Mouse (Mus musculus): ENCODE results near the gene Gm21885. TPM values are rescaled to one million over a fixed set of nuclear protein-coding genes. Genes with fewer than 3 reads are reported as not detected.
"Not testable (repeated sequence)": the region's sequence is repeated elsewhere in the genome, so short reads cannot be mapped to it uniquely, and the experiment has no call there.

Gene Gm21885
- polyA plus RNA-seq, 1 experiment from 2014 or later: 0.68 TPM

DNA sequence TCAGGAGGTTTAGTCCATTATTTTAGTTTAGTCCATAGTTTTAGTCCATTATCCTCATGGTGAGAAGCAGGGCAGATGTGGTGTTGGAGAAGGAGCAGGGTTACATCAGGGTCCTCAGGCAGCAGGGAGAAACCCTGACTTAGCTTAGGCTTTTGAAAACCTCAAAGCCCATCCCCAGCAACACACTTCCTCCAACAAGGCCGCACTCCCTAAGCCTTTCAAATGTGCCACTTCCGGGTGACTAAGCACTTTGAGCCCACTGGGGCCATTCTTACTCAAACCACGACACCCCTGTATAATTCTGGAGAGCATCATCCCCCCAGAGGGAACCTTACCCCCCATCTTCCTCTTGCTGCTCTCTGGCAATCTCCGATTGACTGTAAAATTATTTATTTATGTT lies 21.9 kb upstream of the Gm21885 start:
- Histone ChIP-seq H3K27me3 (ENCODE audit: control insufficient read depth, insufficient read depth, low read length) (no peaks in the 10 kb centered on the region), H3K9ac (ENCODE audit: low read length) (no peak overlapping the region), H3K4me3 (ENCODE audit: low read depth, low read length) (no peak overlapping the region), H3K27ac (ENCODE audit: low read depth, low read length) (no peak overlapping the region), H3K4me2 (ENCODE audit: low read depth, low read length, severe bottlenecking) (no peak overlapping the region), H3K9me3 (ENCODE audit: control insufficient read depth, low read length) (no peaks in the 10 kb centered on the region), H3K4me1 (replicated peaks; ENCODE audit: control insufficient read depth, insufficient read depth, low read length) (no peaks in the 10 kb centered on the region), H3K36me3 (ENCODE audit: control insufficient read depth, insufficient read depth, low read length) (no peaks in the 10 kb centered on the region)
- 43% methylated on average over 4 of the region's 4 CpGs for WGBS
- DNase-seq (ENCODE audit: low spot score) (no peak), ATAC-seq (replicated peaks; ENCODE audit: low FRiP score) (no peak)

DNA sequence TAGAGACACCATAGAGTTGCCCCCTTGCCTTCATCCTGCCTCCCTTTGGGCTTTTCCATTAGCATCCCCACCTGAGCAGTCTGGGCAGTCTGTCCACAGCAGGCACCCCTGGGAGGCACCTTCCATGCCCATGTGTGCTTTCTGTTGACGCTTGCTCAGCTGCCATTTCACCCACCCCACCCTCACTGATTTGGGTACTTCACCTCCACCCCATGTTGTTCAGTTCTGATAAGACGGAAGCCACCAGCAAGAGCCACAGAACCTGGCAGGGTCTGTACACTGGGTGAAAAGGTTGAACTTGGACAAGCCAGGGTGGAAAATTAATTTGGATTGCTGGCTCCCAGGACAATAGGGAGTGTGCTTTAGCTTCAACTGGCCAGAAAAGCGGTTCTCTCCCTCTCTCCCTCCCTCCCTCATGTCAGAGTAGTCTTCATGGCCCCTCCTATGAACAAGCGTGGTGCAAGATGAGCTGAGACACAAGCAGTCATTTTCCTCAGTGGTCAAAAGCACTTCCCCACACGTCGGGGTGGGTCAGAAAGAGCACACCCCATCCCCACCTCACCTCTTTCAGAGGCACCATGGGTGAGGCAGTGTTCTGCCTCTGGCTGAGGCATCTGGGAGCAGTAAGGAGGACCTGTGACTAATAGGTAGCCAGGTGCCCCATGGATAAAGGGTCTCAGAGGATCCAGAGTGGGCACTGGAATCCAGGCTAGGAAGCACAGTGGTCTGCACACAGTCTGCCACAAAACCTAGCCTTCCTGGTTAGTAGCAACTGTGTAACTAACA lies 19.9 kb upstream of the Gm21885 start:
- no peaks in the 10 kb centered on the region for H3K4me1 ChIP-seq (replicated peaks; ENCODE audit: control insufficient read depth, insufficient read depth, low read length)
- 76% methylated on average over 6 of the region's 6 CpGs for WGBS
- H3K4me2 ChIP-seq (ENCODE audit: low read depth, low read length, severe bottlenecking): no peak overlapping the region
- no peak overlapping the region for H3K27ac ChIP-seq (ENCODE audit: low read depth, low read length)
- H3K4me3 ChIP-seq (ENCODE audit: low read depth, low read length): no peak overlapping the region
- H3K9me3 ChIP-seq (ENCODE audit: control insufficient read depth, low read length): no peaks in the 10 kb centered on the region
- no peak overlapping the region for H3K9ac ChIP-seq (ENCODE audit: low read length)
- no peak for DNase-seq (ENCODE audit: low spot score)
- ATAC-seq (replicated peaks; ENCODE audit: low FRiP score): no peak
- H3K27me3 ChIP-seq (ENCODE audit: control insufficient read depth, insufficient read depth, low read length): no peaks in the 10 kb centered on the region
- no peaks in the 10 kb centered on the region for H3K36me3 ChIP-seq (ENCODE audit: control insufficient read depth, insufficient read depth, low read length)

DNA sequence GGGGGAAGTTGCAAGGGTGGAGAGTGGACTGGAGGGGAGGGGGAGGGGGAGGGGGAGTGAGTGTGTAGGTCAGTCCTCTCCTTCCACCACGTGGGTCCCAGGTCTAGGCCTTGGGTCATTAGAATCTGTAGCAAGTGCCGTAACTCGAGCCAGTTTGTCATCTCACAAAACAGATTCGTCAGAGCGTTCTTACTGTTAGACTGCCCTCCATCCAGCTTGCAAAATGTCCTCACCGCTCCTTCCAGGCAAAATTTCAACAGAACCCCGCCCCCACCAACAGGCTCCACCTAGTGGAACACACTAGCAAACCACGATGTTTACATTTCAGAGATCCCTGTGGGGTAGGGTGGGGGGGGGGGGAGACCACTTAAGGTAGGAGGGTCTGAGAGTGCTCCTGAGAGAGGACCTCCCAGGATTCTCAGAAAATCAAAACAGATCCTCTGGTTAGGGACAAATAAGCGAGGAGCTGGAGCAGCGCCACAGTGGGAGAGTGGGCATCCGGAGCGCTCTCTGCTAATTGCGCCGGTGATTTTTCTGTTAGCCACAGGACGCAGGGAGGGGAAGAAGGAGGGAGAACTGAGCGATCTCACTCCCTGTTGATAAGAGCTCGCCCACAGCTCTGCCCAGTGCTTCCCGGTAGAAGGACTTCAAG lies 16.4 kb upstream of the Gm21885 start:
- H3K36me3 ChIP-seq (ENCODE audit: control insufficient read depth, insufficient read depth, low read length): no peaks in the 10 kb centered on the region
- 1% methylated on average over 18 of the region's 18 CpGs for WGBS

DNA sequence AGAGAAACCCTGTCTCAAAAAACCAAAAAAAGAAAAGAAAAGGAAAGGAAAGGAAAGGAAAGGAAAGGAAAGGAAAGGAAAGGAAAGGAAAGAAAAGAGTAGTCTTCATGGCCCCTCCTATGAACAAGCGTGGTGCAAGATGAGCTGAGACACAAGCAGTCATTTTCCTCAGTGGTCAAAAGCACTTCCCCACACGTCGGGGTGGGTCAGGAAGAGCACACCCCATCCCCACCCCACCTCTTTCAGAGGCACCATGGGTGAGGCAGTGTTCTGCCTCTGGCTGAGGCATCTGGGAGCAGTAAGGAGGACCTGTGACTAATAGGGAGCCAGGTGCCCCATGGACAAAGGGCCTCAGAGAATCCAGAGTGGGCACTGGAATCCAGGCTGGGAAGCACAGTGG lies 15.5 kb upstream of the Gm21885 start:
- not testable (repeated sequence) for H3K36me3 ChIP-seq (ENCODE audit: control insufficient read depth, insufficient read depth, low read length); H3K4me3 ChIP-seq (ENCODE audit: low read depth, low read length); H3K27me3 ChIP-seq (ENCODE audit: control insufficient read depth, insufficient read depth, low read length); H3K4me1 ChIP-seq (replicated peaks; ENCODE audit: control insufficient read depth, insufficient read depth, low read length); H3K9me3 ChIP-seq (ENCODE audit: control insufficient read depth, low read length); H3K27ac ChIP-seq (ENCODE audit: low read depth, low read length); H3K4me2 ChIP-seq (ENCODE audit: low read depth, low read length, severe bottlenecking); ATAC-seq (replicated peaks; ENCODE audit: low FRiP score); H3K9ac ChIP-seq (ENCODE audit: low read length); DNase-seq (ENCODE audit: low spot score)
- WGBS: 83% methylated on average over 3 of the region's 3 CpGs

More for the DNA sequence above, 16.4 kb upstream of the Gm21885 start:
- no peaks in the 10 kb centered on the region for H3K27me3 ChIP-seq (ENCODE audit: control insufficient read depth, insufficient read depth, low read length)
- no peaks in the 10 kb centered on the region for H3K9me3 ChIP-seq (ENCODE audit: control insufficient read depth, low read length)
- DNase-seq (ENCODE audit: low spot score) (peak; percentile 78), ATAC-seq (replicated peaks; ENCODE audit: low FRiP score) (peak; percentile 63)
- peak overlapping the region; percentile 61 for H3K4me2 ChIP-seq (ENCODE audit: low read depth, low read length, severe bottlenecking)
- peak overlapping the region; percentile 28 for H3K4me3 ChIP-seq (ENCODE audit: low read depth, low read length)
- peak overlapping the region; percentile 43 for H3K9ac ChIP-seq (ENCODE audit: low read length)
- no peak overlapping the region for H3K27ac ChIP-seq (ENCODE audit: low read depth, low read length)
- no peaks in the 10 kb centered on the region for H3K4me1 ChIP-seq (replicated peaks; ENCODE audit: control insufficient read depth, insufficient read depth, low read length)

DNA sequence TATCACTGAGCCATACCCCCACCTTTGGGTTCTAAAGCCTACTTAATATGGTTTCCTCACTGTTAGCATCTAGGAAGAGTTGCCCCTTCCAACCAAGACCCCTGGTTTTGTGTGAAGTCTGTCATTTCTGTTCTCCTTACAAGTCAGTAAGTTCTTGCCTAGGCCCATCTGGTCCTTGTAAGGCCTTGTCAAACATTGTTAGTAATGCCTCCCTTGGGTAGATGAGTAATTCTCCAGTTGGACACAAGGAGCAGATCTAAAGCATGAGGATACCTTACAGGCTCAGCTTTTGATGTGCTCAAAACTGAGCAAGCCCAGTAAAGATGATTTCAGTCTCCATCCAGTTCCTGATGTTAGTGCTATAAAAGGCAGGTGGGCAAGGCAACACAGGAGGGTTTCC lies 12.9 kb upstream of the Gm21885 start:
- Histone ChIP-seq H3K9me3 (ENCODE audit: control insufficient read depth, low read length) (no peaks in the 10 kb centered on the region), H3K27me3 (ENCODE audit: control insufficient read depth, insufficient read depth, low read length) (no peaks in the 10 kb centered on the region), H3K27ac (ENCODE audit: low read depth, low read length) (no peak overlapping the region), H3K4me3 (ENCODE audit: low read depth, low read length) (no peak overlapping the region), H3K4me2 (ENCODE audit: low read depth, low read length, severe bottlenecking) (no peak overlapping the region), H3K9ac (ENCODE audit: low read length) (no peak overlapping the region), H3K36me3 (ENCODE audit: control insufficient read depth, insufficient read depth, low read length) (no peaks in the 10 kb centered on the region), H3K4me1 (replicated peaks; ENCODE audit: control insufficient read depth, insufficient read depth, low read length) (no peaks in the 10 kb centered on the region)
- ATAC-seq (replicated peaks; ENCODE audit: low FRiP score): no peak
- DNase-seq (ENCODE audit: low spot score): no peak

DNA sequence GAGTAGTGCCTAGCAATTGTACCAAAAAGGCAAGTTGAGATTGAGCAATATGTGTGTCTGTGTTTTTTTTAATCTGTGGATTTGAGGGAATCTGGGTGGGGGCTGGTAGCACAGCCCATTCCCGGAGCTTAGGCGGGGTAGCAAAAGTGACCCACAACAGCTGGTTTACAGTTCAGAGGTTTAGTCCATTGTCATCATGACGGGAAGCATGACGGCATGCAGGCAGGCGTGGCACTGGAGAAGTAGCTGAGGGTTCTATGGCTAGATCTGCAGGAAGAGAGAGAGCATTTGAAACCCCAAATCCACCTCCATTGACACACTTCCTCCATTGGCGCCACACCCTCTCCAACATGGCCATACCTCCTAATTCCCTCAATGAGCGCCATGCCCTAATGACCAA lies 11.8 kb upstream of the Gm21885 start:
- ATAC-seq (replicated peaks; ENCODE audit: low FRiP score) (no peak), DNase-seq (ENCODE audit: low spot score) (no peak)
- Histone ChIP-seq H3K27ac (ENCODE audit: low read depth, low read length) (no peak overlapping the region), H3K9ac (ENCODE audit: low read length) (no peak overlapping the region), H3K4me3 (ENCODE audit: low read depth, low read length) (no peak overlapping the region), H3K4me1 (replicated peaks; ENCODE audit: control insufficient read depth, insufficient read depth, low read length) (no peaks in the 10 kb centered on the region), H3K4me2 (ENCODE audit: low read depth, low read length, severe bottlenecking) (no peak overlapping the region), H3K36me3 (ENCODE audit: control insufficient read depth, insufficient read depth, low read length) (no peaks in the 10 kb centered on the region), H3K9me3 (ENCODE audit: control insufficient read depth, low read length) (no peaks in the 10 kb centered on the region), H3K27me3 (ENCODE audit: control insufficient read depth, insufficient read depth, low read length) (no peaks in the 10 kb centered on the region)
- 90% methylated on average over 7 of the region's 7 CpGs for WGBS

DNA sequence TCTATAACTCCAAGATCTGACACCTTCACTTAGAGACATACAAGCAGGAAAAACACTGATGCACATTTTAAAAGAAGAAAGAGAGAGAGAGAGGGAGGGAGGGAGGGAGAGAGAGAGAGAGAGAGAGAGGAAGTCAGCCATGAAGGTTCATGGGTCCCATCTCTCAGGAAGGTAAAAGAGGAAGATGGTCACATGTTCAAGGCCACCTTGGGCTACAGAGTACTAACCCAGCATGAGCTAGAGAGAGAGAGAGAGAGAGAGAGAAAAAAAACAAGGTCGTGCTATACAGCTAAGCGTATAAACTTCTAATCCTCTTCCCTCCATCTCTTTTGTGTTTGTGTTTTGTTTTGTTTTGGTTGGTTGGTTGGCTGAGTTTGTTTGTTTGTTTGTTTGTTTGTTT lies 10.7 kb upstream of the Gm21885 start:
- WGBS: 84% methylated on average over 2 of the region's 2 CpGs
- H3K27me3 ChIP-seq (ENCODE audit: control insufficient read depth, insufficient read depth, low read length): no peaks in the 10 kb centered on the region
- H3K9me3 ChIP-seq (ENCODE audit: control insufficient read depth, low read length): no peaks in the 10 kb centered on the region
- no peak overlapping the region for H3K27ac ChIP-seq (ENCODE audit: low read depth, low read length)
- no peak overlapping the region for H3K9ac ChIP-seq (ENCODE audit: low read length)
- DNase-seq (ENCODE audit: low spot score) (no peak), ATAC-seq (replicated peaks; ENCODE audit: low FRiP score) (no peak)
- no peaks in the 10 kb centered on the region for H3K36me3 ChIP-seq (ENCODE audit: control insufficient read depth, insufficient read depth, low read length)
- H3K4me2 ChIP-seq (ENCODE audit: low read depth, low read length, severe bottlenecking): no peak overlapping the region
- H3K4me3 ChIP-seq (ENCODE audit: low read depth, low read length): no peak overlapping the region
- no peaks in the 10 kb centered on the region for H3K4me1 ChIP-seq (replicated peaks; ENCODE audit: control insufficient read depth, insufficient read depth, low read length)

DNA sequence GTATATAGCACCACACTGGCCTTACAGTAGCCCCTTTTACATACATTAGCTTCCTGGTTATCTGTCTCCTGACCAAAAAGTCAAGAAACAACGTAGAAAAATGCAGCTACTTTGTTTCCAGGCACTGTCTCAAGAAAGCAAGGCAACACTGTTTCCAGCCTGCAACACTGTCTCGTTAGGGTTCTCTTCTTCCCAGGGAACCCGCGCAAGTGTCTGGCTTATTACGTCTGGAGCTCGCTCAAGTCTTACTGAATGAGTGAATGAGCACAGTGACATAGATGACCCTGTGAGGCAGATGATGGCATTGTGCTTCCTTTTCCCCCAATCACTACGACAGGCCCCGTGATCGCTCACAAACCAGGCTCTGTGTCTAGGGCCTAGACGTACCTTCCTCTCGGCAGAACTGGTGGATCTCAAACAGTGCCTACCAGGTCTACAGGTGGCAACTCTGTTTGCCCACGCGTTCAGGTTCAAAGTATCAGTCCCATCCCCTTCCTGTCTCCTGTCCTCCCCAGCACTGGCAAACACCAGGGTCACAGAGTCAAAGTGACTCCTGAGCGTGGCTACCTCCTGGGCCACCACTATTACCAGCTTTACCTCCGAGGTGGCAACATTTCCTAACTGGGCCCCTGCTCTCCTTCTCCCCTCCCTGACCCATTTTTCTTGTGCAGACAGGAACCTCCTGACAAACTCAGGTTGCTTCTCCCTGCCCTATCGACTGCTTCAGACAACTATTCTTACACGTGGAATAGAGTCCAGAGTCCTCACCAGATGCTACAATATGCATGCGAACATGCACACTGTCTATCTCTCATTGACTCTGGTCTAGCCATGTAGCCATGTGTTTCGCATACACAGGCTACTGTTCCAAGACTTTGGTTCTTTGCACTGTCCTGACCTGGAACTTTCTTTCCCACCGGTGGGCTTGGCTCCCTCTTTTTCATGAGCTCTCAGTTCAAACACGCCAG lies 8.4 kb upstream of the Gm21885 start:
- Histone ChIP-seq H3K27me3 (ENCODE audit: control insufficient read depth, insufficient read depth, low read length) (no peaks in the 10 kb centered on the region), H3K9me3 (ENCODE audit: control insufficient read depth, low read length) (no peaks in the 10 kb centered on the region), H3K36me3 (ENCODE audit: control insufficient read depth, insufficient read depth, low read length) (no peaks in the 10 kb centered on the region), H3K27ac (ENCODE audit: low read depth, low read length) (no peak overlapping the region), H3K4me2 (ENCODE audit: low read depth, low read length, severe bottlenecking) (no peak overlapping the region), H3K4me3 (ENCODE audit: low read depth, low read length) (no peak overlapping the region), H3K4me1 (replicated peaks; ENCODE audit: control insufficient read depth, insufficient read depth, low read length) (peaks cover 6% of the 10 kb centered on the region; the same call in 1 of the 2 replicates), H3K9ac (ENCODE audit: low read length) (no peak overlapping the region)
- DNase-seq (ENCODE audit: low spot score): no peak
- WGBS: 90% methylated on average over 21 of the region's 21 CpGs
- ATAC-seq (replicated peaks; ENCODE audit: low FRiP score): no peak

Measured in forebrain, embryonic 11.5 days (tissue).